Mouse (Mus musculus): Measurements from ENCODE around the gene Gpat2.

Gpat2 gene

GRCm38 (mm10) chr2:127444055-127444789 lies 19.2 kb downstream of the Gpat2 start, which contains the start of gene Fahd2a:
Fahd2a (minus strand) TSS chr2:127444565.
- peak; percentile 89 for DNase-seq

GRCm38 (mm10) chr2:127446847-127447246 lies 21.8 kb downstream of the Gpat2 start:
- DNase-seq, result no peak

GRCm38 (mm10) chr2:127449691-127450090 lies 24.7 kb downstream of the Gpat2 start:
- DNase-seq, result peak; percentile 86

GRCm38 (mm10) chr2:127451748-127452147 lies 26.7 kb downstream of the Gpat2 start:
- no peak for DNase-seq

GRCm38 (mm10) chr2:127453141-127453540 lies 28.1 kb downstream of the Gpat2 start:
- DNase-seq, result peak; percentile 62

GRCm38 (mm10) chr2:127453764-127454163 lies 28.8 kb downstream of the Gpat2 start:
- peak; percentile 72 for DNase-seq

- no peak for DNase-seq
These were observed 34.3 kb downstream of the Gpat2 start for GRCm38 (mm10) chr2:127459341-127459740.

- DNase-seq, result no peak
These were observed 36.4 kb downstream of the Gpat2 start for GRCm38 (mm10) chr2:127461351-127461750.

- peak; percentile 37 for DNase-seq
These were observed 37.3 kb downstream of the Gpat2 start for GRCm38 (mm10) chr2:127462314-127462713.

- no peak for DNase-seq
These were observed 45.2 kb downstream of the Gpat2 start for GRCm38 (mm10) chr2:127470183-127470582.

- no peak for DNase-seq
These were observed 45.7 kb downstream of the Gpat2 start for GRCm38 (mm10) chr2:127470661-127471060.

- no peak for DNase-seq
These were observed 46.3 kb downstream of the Gpat2 start for GRCm38 (mm10) chr2:127471281-127471680.

- no peak for DNase-seq
These were observed 47.3 kb downstream of the Gpat2 start for GRCm38 (mm10) chr2:127472279-127472678.

GRCm38 (mm10) chr2:127479210-127479609 lies 54.2 kb downstream of the Gpat2 start:
- DNase-seq, result no peak

- no peak for DNase-seq
These were observed 54.8 kb downstream of the Gpat2 start for GRCm38 (mm10) chr2:127479763-127480162.

- DNase-seq, result no peak
These were observed 57.0 kb downstream of the Gpat2 start for GRCm38 (mm10) chr2:127481841-127482532.

GRCm38 (mm10) chr2:127482533-127482911 lies 57.5 kb downstream of the Gpat2 start:
- peak; percentile 63 for DNase-seq

GRCm38 (mm10) chr2:127483001-127483400 lies 58.0 kb downstream of the Gpat2 start:
- no peak for DNase-seq

GRCm38 (mm10) chr2:127484476-127485170 lies 59.6 kb downstream of the Gpat2 start:
- peak; percentile 78 for DNase-seq
